Mouse (Mus musculus): ENCODE results near the gene Tcte2.

Gene Tcte2

DNA sequence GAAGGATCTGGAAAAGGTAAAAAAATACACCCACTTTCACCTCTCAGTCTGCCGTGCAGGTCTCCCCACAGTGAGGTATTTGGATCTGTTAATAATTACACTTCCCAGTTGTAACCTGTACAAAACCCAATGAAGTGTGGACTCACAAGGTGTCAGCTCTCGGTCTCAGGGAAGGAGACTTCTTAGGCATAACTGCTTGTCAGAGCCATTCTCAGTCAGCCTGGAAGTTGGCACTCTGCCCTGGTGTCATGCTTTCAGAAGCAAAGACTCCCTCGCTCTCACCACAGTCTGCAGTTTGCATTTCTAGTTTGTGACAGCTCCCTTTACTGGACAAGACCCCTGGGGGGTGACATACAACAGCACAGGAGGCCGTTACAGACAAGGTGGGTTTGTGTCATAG lies 16.8 kb downstream of the Tcte2 start:
- DNase-seq, result peak; percentile 46

DNA sequence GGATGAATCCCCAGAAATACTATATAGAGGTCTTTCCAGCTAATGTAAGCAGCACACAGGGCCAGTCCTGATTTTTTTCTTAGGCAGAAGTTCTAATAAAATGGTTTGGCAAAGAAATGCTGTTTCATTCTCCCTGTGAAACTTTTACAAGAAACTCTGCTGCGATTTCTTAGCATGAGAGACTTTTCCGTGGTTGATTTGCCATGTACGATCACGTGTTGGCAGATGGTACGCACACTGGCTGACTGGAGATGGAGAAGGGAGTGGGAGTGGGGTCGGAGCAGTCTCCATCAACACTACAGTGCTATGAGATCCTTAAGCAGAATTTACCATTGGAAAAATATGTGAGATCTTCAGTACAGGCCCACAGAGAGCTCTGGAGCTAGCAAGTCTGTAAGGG lies 17.4 kb downstream of the Tcte2 start:
- DNase-seq, result no peak

DNA sequence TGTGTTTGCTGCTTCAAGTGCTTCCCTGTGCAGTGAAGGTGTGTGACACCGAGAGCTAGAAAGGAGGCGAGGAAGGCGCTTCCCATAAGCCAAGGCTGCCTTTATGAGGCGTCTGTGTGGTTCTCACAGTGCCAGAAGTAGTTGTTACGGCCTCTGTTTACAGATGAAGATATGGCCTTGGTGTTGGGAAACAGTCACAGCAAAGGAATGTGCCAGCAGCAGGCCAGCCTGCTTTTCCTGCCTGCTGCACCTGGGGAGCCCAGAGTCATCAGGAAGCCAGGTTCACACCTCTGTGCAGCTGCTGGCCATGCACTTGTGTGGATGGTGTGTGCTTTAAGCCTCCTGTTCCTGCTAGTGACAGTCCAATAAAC lies 17.9 kb downstream of the Tcte2 start:
- DNase-seq, result no peak

GRCm38 (mm10) chr17:13742941-13743708 lies 18.5 kb downstream of the Tcte2 start:
- DNase-seq, result no peak

- DNase-seq, result no peak
These were observed 19.3 kb downstream of the Tcte2 start for GRCm38 (mm10) chr17:13742334-13742733.

GRCm38 (mm10) chr17:13741611-13742010 lies 20.0 kb downstream of the Tcte2 start:
- no peak for DNase-seq

DNA sequence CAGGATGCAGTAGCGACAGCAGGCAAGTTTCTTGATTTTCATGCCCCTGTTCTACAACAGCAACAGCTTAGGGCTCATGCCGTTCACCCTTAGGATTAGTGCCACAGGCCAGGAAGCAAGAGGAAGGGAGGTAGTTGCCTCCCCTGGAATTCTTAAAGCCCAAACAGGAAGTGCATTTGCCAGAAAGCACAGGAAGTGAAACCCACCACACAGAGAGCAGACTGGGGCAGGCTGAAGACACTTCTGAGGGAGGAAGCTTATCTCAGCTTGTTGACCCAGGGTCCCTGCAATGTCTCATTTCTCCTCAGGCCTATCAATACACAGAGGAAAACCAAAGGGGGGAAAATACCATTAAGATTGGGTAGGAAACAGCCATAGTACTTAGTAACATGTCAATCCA lies 20.8 kb downstream of the Tcte2 start:
- DNase-seq, result no peak

DNA sequence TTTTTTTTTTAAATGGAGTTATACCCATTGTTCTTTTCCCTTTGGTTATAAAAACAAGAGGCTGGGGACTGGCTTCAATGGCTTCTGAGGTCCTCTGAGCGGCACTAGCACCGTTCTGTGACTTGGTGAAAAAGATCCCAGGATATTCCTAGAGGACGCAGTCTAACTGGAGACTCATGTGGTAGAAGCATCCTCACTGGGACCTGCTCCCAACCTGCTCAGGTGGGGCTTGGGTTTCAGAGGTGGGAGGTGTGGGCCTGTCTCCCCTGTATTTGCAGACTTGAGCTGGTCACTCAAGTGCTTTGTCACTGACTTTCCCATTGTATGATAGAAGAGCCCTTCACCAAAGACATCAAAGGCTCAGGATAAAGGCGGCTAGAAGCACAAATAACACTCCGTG lies 21.6 kb downstream of the Tcte2 start:
- DNase-seq, result no peak

DNA sequence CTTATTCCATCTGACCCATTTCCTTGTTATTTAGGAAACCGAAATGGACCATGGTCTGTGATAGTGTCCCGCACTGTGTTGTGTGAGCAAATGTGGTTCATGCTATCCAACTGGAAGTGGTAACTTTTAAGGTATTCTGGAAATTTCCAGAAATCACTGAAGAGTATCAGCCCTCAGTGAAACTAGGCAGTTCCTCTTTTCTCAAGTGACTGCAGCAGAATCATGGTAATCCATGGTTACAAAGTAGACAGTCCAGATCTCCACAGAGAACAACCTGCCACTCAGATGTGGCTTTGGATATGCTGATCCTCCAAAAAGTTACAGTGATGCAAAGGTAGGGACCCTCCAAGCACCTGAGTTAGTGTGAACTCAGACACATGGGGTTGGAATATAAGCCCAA lies 22.7 kb downstream of the Tcte2 start:
- no peak for DNase-seq

DNA sequence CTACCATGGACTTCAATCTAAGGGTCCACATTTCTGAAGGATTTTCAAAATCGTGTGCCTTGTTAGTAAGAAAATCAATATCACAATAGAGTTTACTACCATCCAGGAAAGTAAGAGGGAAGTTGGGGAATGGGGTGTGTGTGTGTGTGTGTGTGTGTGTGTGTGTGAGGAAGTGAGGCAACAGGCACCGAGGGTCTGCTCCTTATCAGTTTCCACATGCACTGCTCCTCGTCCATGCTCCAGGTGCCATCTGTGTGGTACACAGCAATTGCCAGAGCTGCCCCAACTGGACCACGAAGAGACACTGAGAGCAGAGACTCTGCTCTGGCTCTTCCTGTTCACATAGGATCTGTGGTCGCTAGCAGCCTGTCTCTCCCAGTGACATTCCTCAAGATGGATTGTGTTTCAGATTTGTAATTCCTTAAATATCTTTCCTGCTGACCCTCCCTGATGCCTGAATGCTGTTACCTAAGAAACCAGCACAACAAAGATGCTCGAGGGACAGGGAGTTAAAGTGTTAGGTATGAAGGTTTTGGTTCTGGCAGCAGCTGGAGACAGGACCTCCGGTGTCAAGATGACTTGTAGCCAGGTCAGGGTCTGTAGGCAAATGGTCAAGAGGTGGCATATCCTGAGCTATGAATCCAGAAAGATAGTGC lies 23.4 kb downstream of the Tcte2 start:
- no peak for DNase-seq

- DNase-seq, result no peak
These were observed 24.3 kb downstream of the Tcte2 start for GRCm38 (mm10) chr17:13737336-13737735.

DNA sequence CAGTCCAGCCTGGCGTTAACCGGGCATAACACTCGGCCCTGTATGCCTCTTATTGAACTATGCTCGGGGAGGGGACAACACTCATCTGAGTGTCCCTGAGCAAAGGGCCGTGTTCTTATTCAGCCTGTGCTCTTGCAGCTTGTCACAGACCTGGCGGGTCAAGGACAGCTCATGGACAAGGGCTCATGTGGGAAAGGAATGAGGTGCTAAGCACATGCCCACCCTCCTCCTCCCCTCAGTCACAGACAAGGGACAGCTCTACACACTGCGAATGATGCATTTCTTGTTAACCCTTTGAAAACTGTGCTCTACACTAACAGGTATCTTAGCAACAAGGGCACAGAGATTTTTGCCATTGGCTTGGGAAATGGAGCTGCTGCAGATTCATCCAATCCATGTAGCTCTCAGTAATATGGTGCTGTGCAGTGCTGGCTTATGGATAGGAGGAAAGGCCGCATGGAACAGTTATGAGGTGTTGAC lies 25.8 kb downstream of the Tcte2 start:
- DNase-seq, result no peak

DNA sequence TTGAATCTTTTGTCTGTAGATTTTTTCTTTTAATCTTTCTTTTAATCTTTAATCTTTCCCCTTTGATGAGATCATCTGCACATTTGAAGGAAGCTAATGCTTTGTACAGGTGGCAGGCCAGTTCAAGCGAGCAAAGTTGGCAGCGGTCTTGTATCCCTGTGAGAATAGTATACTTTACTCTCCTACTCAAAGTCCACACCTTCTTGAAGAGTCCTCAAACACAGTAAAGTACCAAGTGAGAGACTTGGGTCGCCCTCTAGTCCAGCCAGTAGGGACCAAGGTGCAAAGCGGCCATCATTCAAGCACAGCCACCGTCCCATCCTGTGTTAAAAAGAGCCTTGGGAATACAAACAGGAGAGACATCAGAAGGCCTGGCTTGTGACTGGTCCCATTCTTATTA lies 26.6 kb downstream of the Tcte2 start:
- no peak for DNase-seq

- no peak for DNase-seq
These were observed 27.7 kb downstream of the Tcte2 start for GRCm38 (mm10) chr17:13733971-13734370.

- no peak for DNase-seq
These were observed 28.9 kb downstream of the Tcte2 start for GRCm38 (mm10) chr17:13732685-13733084.

GRCm38 (mm10) chr17:13731727-13732112 lies 29.9 kb downstream of the Tcte2 start:
- DNase-seq, result no peak

DNA sequence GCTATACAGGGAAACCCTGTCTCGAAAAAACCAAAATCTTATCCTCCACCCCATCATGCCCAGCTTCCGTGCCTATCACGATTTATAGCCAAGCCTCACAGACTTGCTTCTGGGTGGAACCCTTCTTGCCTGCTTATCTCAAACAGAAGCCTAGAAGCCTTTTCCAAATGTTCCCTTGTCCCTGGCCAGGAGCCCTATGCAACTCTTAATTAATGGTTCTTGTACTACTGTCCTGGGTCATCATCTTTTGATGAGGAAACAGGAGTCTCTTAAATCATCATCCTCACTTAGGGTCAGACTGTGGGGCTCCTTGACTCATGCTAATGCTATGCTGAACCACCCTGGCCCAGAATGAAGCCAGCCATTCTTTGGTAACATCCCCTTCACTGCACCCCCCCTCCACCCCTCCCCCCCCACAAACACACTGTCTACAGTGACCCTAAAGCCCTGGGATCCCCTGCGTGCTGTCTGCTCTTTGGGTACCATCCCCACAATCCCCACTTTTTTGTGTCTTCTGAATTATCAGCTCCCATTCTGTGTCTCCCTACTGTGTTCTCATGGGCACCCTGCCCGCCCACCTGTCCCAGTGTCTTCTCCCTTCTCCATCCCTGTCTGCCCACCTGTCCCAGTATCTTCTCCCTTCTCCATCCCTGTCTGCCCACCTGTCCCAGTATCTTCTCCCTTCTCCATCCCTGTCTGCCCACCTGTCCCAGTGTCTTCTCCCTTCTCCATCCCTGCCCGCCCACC lies 30.5 kb downstream of the Tcte2 start:
- DNase-seq, result no peak

GRCm38 (mm10) chr17:13726832-13727355 lies 34.7 kb downstream of the Tcte2 start:
- DNase-seq, result no peak

- DNase-seq, result no peak
These were observed 36.5 kb downstream of the Tcte2 start for GRCm38 (mm10) chr17:13725004-13725550.

DNA sequence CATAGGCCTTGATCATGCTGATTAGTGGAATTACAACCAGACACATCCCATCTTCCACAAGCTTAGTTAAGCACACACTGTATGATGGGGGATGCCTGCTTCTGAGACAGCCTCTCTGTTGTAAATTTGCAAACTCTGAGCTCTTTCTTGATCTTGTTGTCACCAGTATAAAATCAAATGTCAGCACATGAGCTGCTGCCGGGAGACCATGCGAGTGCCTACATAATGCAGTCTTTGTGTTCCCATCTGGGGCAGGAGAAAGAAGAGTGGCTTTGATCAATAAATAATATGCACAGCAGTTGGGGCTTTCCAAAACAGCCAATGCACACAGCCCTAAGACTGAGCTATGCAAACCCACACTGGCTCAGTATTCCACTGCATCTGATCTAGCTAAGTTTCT lies 39.2 kb downstream of the Tcte2 start:
- no peak for DNase-seq

GRCm38 (mm10) chr17:13721372-13721771 lies 40.3 kb downstream of the Tcte2 start:
- no peak for DNase-seq

DNA sequence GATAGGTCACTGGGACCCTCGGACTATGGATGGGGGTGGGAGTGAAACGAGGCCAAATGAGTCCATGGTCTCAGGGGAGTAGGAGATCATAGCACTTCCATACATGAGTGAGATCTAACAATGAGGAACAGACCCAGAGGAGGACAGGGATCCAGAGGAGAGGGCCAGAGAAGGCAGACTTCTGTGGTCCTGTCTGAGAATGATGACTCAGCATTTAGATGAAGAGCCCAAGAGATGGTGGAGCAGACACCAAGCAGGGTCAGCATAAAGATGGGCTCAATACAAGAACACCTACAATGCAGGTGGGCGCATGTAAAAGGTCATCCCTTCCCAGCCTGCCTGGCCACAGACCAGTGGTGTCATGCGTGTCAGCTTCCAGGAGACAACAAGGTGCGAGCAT lies 41.4 kb downstream of the Tcte2 start:
- no peak for DNase-seq

- DNase-seq, result no peak
These were observed 44.2 kb downstream of the Tcte2 start for GRCm38 (mm10) chr17:13717428-13717827.

All from cerebellum, adult 8-10 months (tissue).